Mouse (Mus musculus) bone marrow macrophage, adult 2 months (primary cell): ENCODE data around the gene Tppp3. TPM values are rescaled to one million over a fixed set of nuclear protein-coding genes. Genes with fewer than 3 reads are reported as not detected.

Experiments used
- H3K27ac ChIP-seq: 2 replicates; pipeline ENCODE4 v1.5.1; 2012; ENCODE audit warnings: low read depth, low read length; ENCODE audit not compliant: insufficient read depth
- H3K4me1 ChIP-seq: 2 replicates; pipeline ENCODE4 v1.6.1; 2012; ENCODE audit warnings: low read length; ENCODE audit not compliant: control insufficient read depth, insufficient read depth
- H3K4me3 ChIP-seq: 2 replicates; pipeline ENCODE4 v1.5.1; 2012; ENCODE audit warnings: mild to moderate bottlenecking, low read length, moderate library complexity; ENCODE audit not compliant: insufficient read depth
- CTCF ChIP-seq: IDR thresholded peaks from 2 replicates; pipeline ENCODE4 v1.5.1; 2012; ENCODE audit warnings: low read depth, mild to moderate bottlenecking, low read length, moderate library complexity
- POLR2A ChIP-seq: IDR thresholded peaks from 2 replicates; pipeline ENCODE4 v1.6.1; 2012; ENCODE audit warnings: mild to moderate bottlenecking, low read depth, low read length, borderline replicate concordance
- polyA plus RNA-seq: library from polyadenylated mRNA; stranded (reverse); fragments of >200 nt; gene quantifications from 2 replicates; pipeline ENCODE4 v1.2.4, GENCODE M21; 2012; ENCODE audit not compliant: missing spikeins, insufficient read depth, insufficient read length

Gene Tppp3
- polyA plus RNA-seq, 1 experiment: 1.6 TPM

DNA sequence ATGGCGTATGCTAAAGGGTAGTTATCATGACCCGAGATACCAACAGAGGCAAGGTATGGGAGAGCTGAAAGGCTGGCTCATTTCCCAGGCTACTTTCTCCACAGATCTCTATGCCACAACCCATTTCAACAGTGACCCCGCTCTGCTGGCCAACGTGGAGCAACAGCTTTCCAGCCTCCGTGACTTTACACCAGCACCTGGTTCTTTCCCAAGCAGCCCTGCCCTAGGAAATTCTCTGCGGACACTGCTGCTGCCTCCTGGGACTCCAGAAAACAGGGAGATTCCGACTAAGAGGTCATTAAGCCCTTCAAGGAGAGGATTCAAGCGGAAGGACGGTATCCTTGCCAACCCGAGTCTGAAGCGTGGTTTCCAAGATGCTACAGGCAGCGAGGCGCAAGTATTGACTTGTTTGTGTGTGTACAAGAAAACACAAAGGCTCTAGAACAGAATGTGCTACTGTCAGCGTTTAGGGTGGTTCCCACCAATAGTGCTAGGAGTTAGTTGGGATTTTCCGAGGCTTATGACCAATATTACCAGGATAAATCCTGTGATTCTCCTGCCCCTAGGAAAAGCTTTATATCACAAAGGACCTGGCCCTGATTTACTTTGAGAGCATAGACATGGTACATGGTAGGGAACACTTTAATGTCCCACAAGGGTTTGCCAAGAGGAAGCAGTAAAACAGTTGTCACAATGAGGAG is 19.3 kb downstream of the Tppp3 start:
- TF ChIP-seq CTCF (no peak), POLR2A (no peak)
- H3K27ac ChIP-seq: no peak overlapping the region

DNA sequence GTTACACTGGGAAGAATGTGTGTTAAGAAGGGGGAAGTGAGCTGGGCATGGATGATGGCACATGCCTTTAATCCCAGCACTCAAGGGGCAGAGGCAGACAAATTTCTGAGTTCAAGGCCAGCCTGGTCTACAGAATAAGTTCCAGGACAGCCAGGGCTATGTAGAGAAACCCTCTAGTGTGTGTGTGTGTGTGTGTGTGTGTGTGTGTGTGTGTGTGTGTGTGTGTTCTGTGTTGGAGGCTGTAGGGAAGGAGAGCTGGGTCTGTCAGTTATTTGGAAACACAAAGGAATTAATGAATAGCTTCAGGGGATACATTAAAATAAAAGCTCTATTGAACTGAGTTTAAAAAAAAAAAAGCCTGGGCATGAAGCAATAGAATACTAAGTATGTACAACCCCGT is 20.3 kb downstream of the Tppp3 start:
- Histone ChIP-seq H3K4me3 (no peak overlapping the region), H3K4me1 (peaks cover 16% of the 10 kb centered on the region), H3K27ac (no peak overlapping the region)
- TF ChIP-seq CTCF: no peak
- no peak for TF ChIP-seq POLR2A

More for the DNA sequence above, 19.3 kb downstream of the Tppp3 start:
- Histone ChIP-seq H3K4me1 (peaks cover 17% of the 10 kb centered on the region), H3K4me3 (no peak overlapping the region)

DNA sequence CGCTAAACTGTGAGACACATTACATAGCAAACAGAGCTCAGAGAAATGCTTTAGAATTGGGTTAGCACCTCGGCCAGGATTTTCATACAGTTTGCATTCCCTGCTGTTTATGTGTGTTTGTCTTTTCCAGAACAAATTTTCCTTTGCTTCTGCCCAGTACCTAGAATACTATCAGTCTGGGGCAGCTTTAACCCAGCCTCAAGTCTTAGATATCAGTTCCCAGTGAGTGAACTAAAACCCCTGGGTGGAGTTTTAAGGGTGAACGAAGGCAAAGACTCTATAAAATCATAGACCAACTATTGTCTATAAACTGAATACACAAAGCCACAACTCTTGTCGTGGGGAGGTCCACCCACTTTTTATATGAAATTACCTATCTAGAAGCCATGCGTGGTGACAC is 22.7 kb downstream of the Tppp3 start:
- no peak overlapping the region for H3K4me3 ChIP-seq
- H3K4me1 ChIP-seq: peaks cover 3% of the 10 kb centered on the region
- no peak overlapping the region for H3K27ac ChIP-seq
- TF ChIP-seq POLR2A (no peak), CTCF (no peak)

- Histone ChIP-seq H3K27ac (no peak overlapping the region), H3K4me3 (no peak overlapping the region), H3K4me1 (peaks cover 3% of the 10 kb centered on the region; the same call in 1 of the 2 replicates)
- TF ChIP-seq POLR2A: no peak
- TF ChIP-seq CTCF: no peak
Observed at GRCm38 (mm10) chr8:105448188-105448587, 23.1 kb downstream of the Tppp3 start.

DNA sequence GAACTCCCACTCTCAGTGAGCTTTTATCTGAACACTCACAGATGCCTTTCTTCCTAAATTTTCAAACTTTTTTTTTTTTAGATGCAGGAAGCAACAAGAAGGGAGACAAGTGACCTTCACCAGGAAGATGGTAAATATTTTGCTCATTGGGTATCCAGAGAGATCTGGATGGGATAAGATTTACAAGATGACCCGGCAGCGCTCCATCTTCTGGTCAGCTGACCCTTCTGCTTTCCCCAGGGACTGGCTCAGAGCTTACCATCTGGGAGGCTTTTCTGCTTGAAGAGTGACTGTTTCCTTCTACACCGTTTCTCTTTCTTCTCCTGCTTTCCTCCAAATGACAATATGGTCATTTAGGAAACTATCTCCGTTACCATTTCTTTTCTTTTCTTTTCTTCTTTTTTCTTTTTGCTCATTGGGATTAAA is 25.2 kb downstream of the Tppp3 start:
- Histone ChIP-seq H3K4me3 (no peak overlapping the region), H3K4me1 (no peaks in the 10 kb centered on the region), H3K27ac (no peak overlapping the region)
- TF ChIP-seq POLR2A: no peak
- TF ChIP-seq CTCF: no peak

DNA sequence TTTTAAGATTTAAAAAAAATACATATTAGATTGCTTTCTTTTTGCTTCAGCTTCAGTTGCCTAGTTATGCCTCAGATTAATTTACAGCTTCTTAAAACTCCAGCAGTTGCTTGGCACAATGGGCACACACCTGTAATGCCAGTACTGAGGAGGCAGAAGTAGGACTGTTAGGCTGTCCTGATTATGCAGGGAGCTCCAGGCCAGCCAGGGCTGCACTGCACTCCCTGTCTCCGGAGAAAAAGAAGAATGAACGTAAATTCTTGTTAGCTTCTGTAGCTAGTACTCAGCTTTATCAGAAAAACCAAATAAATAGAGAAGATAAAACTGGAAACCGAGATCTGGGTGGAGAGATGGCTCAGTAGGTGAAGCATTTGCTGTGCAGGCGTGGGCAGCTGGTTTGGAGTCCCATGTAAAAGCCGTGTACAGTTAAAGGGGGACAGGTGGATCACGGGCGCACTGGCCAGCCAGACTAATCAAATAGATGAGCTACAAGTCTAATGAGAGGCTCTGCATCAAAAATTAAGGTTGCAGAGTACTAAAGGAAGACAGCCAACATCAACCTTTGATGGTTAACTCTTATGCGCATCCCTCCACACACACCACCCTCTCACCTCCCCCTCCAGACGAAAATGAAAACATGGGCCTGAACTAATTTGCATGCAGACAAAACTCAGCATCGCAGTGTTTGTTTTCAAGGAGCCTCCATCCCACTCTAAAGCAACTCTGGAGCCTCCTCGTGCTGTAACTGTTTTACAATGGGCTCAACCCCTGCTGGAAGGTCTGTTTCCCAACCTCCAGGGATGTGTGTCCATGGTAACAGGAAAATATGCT is 25.8 kb downstream of the Tppp3 start:
- TF ChIP-seq CTCF (no peak), POLR2A (no peak)

DNA sequence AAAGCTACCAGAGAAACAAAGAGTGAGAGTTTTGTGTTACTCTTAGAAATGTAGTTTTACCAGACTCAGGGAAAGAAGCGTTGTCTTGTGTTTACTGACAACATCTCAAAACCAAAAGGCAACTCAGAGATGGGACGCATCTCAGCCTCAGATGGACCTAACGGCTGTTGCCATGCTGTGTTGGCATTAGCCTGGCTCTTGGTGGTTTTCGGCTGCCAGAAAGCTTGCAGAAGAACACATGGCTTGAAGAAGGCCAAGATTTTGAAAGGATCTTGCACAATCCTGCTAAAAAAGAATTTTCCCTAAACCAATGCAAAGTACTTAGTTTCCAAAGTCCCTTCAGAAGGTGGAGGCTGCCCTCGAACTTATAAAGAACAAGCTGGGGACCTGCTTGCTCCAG is 28.7 kb downstream of the Tppp3 start:
- TF ChIP-seq POLR2A (no peak), CTCF (no peak)
- Histone ChIP-seq H3K27ac (no peak overlapping the region), H3K4me3 (no peak overlapping the region), H3K4me1 (no peaks in the 10 kb centered on the region)

More for the DNA sequence above, 25.8 kb downstream of the Tppp3 start:
- Histone ChIP-seq H3K4me1 (no peaks in the 10 kb centered on the region), H3K27ac (no peak overlapping the region), H3K4me3 (no peak overlapping the region)

DNA sequence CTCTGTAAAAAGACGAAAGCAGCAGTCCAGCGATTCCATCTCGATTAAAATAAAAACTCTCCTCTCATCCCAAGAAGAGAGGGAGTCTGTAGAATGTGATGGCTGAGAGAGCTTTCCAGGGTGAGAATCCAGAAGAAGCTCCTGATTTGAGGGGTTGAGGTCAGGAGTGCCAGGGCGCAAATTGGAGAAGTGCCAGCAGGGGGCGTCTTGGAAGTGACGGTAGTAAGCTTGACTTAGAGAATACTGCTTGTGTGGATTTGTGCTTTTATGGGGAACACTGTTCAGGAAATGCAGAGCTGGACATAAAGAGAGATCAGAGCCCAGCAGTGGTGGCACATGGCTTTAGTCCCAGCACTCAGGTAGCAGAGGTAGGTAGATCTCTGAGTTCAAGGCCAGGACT is 29.9 kb downstream of the Tppp3 start:
- TF ChIP-seq POLR2A: no peak
- peak; percentile 65 for TF ChIP-seq CTCF
- Histone ChIP-seq H3K4me1 (no peaks in the 10 kb centered on the region), H3K27ac (no peak overlapping the region), H3K4me3 (no peak overlapping the region)

DNA sequence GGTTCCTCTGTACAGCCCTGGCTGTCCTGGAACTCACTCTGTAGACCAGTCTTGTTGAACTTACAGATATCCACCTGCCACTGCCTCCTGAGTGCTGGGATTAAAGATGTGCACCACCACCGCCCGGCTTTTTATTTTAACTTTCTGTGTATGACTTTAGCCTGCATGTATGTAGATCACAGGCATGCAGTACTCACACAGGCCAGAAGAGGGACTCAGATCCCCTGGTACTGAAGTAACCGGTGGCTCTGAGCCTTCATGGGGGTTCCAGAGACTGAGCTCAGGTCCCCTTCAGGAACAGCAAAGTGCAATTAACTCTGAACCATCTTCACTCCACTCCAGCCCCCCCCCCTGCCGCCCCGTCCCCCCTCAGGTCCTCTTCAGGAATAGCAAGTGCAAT is 32.5 kb downstream of the Tppp3 start:
- Histone ChIP-seq H3K27ac (no peak overlapping the region), H3K4me1 (no peaks in the 10 kb centered on the region), H3K4me3 (no peak overlapping the region)
- no peak for TF ChIP-seq POLR2A
- TF ChIP-seq CTCF: no peak

GRCm38 (mm10) chr8:105437078-105437748 is 34.1 kb downstream of the Tppp3 start:
- Histone ChIP-seq H3K4me3 (no peak overlapping the region), H3K27ac (no peak overlapping the region), H3K4me1 (no peaks in the 10 kb centered on the region)
- no peak for TF ChIP-seq POLR2A
- TF ChIP-seq CTCF: no peak
